Mouse (Mus musculus): ENCODE data around the gene Sgf29. TPM values are rescaled to one million over a fixed set of nuclear protein-coding genes. Genes with fewer than 3 reads are reported as not detected.

The Sgf29 gene
- polyA plus RNA-seq, 1 experiment from 2014 or later: 53.6 TPM

- H3K9ac ChIP-seq (ENCODE audit: low read length): no peak overlapping the region
- 0 out of 2 replicates have a peak, but pooled peaks cover 2% of the 10 kb centered on the region for H3K27me3 ChIP-seq (ENCODE audit: control insufficient read depth, insufficient read depth, low read length)
- no peak for DNase-seq (ENCODE audit: low spot score)
- H3K4me3 ChIP-seq (ENCODE audit: low read depth, low read length): no peak overlapping the region
- 78% methylated on average over 4 of the region's 4 CpGs for WGBS
- no peak for ATAC-seq (replicated peaks; ENCODE audit: low FRiP score)
- no peak overlapping the region for H3K27ac ChIP-seq (ENCODE audit: low read depth, low read length)
- no peak overlapping the region for H3K4me2 ChIP-seq (ENCODE audit: low read depth, low read length, severe bottlenecking)
- H3K36me3 ChIP-seq (ENCODE audit: control insufficient read depth, insufficient read depth, low read length): no peaks in the 10 kb centered on the region
- H3K4me1 ChIP-seq (replicated peaks; ENCODE audit: control insufficient read depth, insufficient read depth, low read length): no peaks in the 10 kb centered on the region
- no peaks in the 10 kb centered on the region for H3K9me3 ChIP-seq (ENCODE audit: control insufficient read depth, low read length)
These were observed 61.2 kb downstream of the Sgf29 start for GRCm38 (mm10) chr7:126710266-126710665.

GRCm38 (mm10) chr7:126711910-126712309, 62.8 kb downstream of the Sgf29 start:
- ATAC-seq (replicated peaks; ENCODE audit: low FRiP score): no peak
- Histone ChIP-seq H3K4me2 (ENCODE audit: low read depth, low read length, severe bottlenecking) (no peak overlapping the region), H3K4me1 (replicated peaks; ENCODE audit: control insufficient read depth, insufficient read depth, low read length) (no peaks in the 10 kb centered on the region), H3K36me3 (ENCODE audit: control insufficient read depth, insufficient read depth, low read length) (no peaks in the 10 kb centered on the region), H3K9ac (ENCODE audit: low read length) (no peak overlapping the region), H3K27me3 (ENCODE audit: control insufficient read depth, insufficient read depth, low read length) (no peaks in the 10 kb centered on the region), H3K27ac (ENCODE audit: low read depth, low read length) (no peak overlapping the region), H3K4me3 (ENCODE audit: low read depth, low read length) (no peak overlapping the region), H3K9me3 (ENCODE audit: control insufficient read depth, low read length) (no peaks in the 10 kb centered on the region)
- no peak for DNase-seq (ENCODE audit: low spot score)
- WGBS: 81% methylated on average over 3 of the region's 3 CpGs

GRCm38 (mm10) chr7:126715679-126716078, 66.6 kb downstream of the Sgf29 start:
- Histone ChIP-seq H3K9me3 (ENCODE audit: control insufficient read depth, low read length) (no peaks in the 10 kb centered on the region), H3K27ac (ENCODE audit: low read depth, low read length) (no peak overlapping the region), H3K36me3 (ENCODE audit: control insufficient read depth, insufficient read depth, low read length) (no peaks in the 10 kb centered on the region), H3K9ac (ENCODE audit: low read length) (no peak overlapping the region), H3K27me3 (ENCODE audit: control insufficient read depth, insufficient read depth, low read length) (no peaks in the 10 kb centered on the region), H3K4me2 (ENCODE audit: low read depth, low read length, severe bottlenecking) (no peak overlapping the region), H3K4me3 (ENCODE audit: low read depth, low read length) (no peak overlapping the region), H3K4me1 (replicated peaks; ENCODE audit: control insufficient read depth, insufficient read depth, low read length) (no peaks in the 10 kb centered on the region)
- DNase-seq (ENCODE audit: low spot score) (no peak), ATAC-seq (replicated peaks; ENCODE audit: low FRiP score) (no peak)
- WGBS: 83% methylated on average over 4 of the region's 4 CpGs

- H3K4me3 ChIP-seq (ENCODE audit: low read depth, low read length): no peak overlapping the region
- no peaks in the 10 kb centered on the region for H3K36me3 ChIP-seq (ENCODE audit: control insufficient read depth, insufficient read depth, low read length)
- H3K4me2 ChIP-seq (ENCODE audit: low read depth, low read length, severe bottlenecking): no peak overlapping the region
- H3K27ac ChIP-seq (ENCODE audit: low read depth, low read length): no peak overlapping the region
- WGBS: 89% methylated on average over 3 of the region's 3 CpGs
- H3K27me3 ChIP-seq (ENCODE audit: control insufficient read depth, insufficient read depth, low read length): no peaks in the 10 kb centered on the region
- H3K9ac ChIP-seq (ENCODE audit: low read length): no peak overlapping the region
- H3K9me3 ChIP-seq (ENCODE audit: control insufficient read depth, low read length): no peaks in the 10 kb centered on the region
- DNase-seq (ENCODE audit: low spot score): no peak
- no peaks in the 10 kb centered on the region for H3K4me1 ChIP-seq (replicated peaks; ENCODE audit: control insufficient read depth, insufficient read depth, low read length)
- ATAC-seq (replicated peaks; ENCODE audit: low FRiP score): no peak
These were observed 68.5 kb downstream of the Sgf29 start for GRCm38 (mm10) chr7:126717566-126717965.

- H3K4me1 ChIP-seq (replicated peaks; ENCODE audit: control insufficient read depth, insufficient read depth, low read length): no peaks in the 10 kb centered on the region
- H3K36me3 ChIP-seq (ENCODE audit: control insufficient read depth, insufficient read depth, low read length): no peaks in the 10 kb centered on the region
These were observed 69.8 kb downstream of the Sgf29 start for GRCm38 (mm10) chr7:126718787-126719337.

GRCm38 (mm10) chr7:126721635-126722034, 72.5 kb downstream of the Sgf29 start:
- Histone ChIP-seq H3K9ac (ENCODE audit: low read length) (no peak overlapping the region), H3K27ac (ENCODE audit: low read depth, low read length) (no peak overlapping the region), H3K4me2 (ENCODE audit: low read depth, low read length, severe bottlenecking) (no peak overlapping the region), H3K4me3 (ENCODE audit: low read depth, low read length) (no peak overlapping the region), H3K27me3 (ENCODE audit: control insufficient read depth, insufficient read depth, low read length) (no peaks in the 10 kb centered on the region), H3K4me1 (replicated peaks; ENCODE audit: control insufficient read depth, insufficient read depth, low read length) (no peaks in the 10 kb centered on the region), H3K9me3 (ENCODE audit: control insufficient read depth, low read length) (no peaks in the 10 kb centered on the region), H3K36me3 (ENCODE audit: control insufficient read depth, insufficient read depth, low read length) (no peaks in the 10 kb centered on the region)
- 93% methylated on average over 13 of the region's 13 CpGs for WGBS
- no peak for DNase-seq (ENCODE audit: low spot score)
- ATAC-seq (replicated peaks; ENCODE audit: low FRiP score): no peak

More at GRCm38 (mm10) chr7:126718787-126719337, 69.8 kb downstream of the Sgf29 start:
- no peaks in the 10 kb centered on the region for H3K27me3 ChIP-seq (ENCODE audit: control insufficient read depth, insufficient read depth, low read length)
- DNase-seq (ENCODE audit: low spot score) (no peak), ATAC-seq (replicated peaks; ENCODE audit: low FRiP score) (no peak)
- WGBS: 95% methylated on average over 5 of the region's 5 CpGs
- no peak overlapping the region for H3K27ac ChIP-seq (ENCODE audit: low read depth, low read length)
- no peaks in the 10 kb centered on the region for H3K9me3 ChIP-seq (ENCODE audit: control insufficient read depth, low read length)
- no peak overlapping the region for H3K4me2 ChIP-seq (ENCODE audit: low read depth, low read length, severe bottlenecking)
- H3K9ac ChIP-seq (ENCODE audit: low read length): no peak overlapping the region
- no peak overlapping the region for H3K4me3 ChIP-seq (ENCODE audit: low read depth, low read length)

Other genes with a start within 250 kb of the Sgf29 start
- not detected in 2 replicates for gene Cd19, start 234.4 kb upstream of the Sgf29 start, polyA plus RNA-seq (2014; fragmentation: Nextera tagmentation; extraction: Ambion mirVana)
- gene Rabep2, start 220.6 kb upstream of the Sgf29 start, polyA plus RNA-seq (2014; fragmentation: Nextera tagmentation; extraction: Ambion mirVana): 23.4 and 24.8 TPM in 2 replicates
- not detected in 2 replicates for gene Atp2a1, start 186.2 kb upstream of the Sgf29 start, polyA plus RNA-seq (2014; fragmentation: Nextera tagmentation; extraction: Ambion mirVana)
- gene Sh2b1, start 173.9 kb upstream of the Sgf29 start, polyA plus RNA-seq (2014; fragmentation: Nextera tagmentation; extraction: Ambion mirVana): 53.5 and 55.6 TPM in 2 replicates
- gene Tufm, start 161.9 kb upstream of the Sgf29 start, polyA plus RNA-seq (2014; fragmentation: Nextera tagmentation; extraction: Ambion mirVana): 138 and 160 TPM in 2 replicates
- gene Atxn2l, start 145.9 kb upstream of the Sgf29 start, polyA plus RNA-seq (2014; fragmentation: Nextera tagmentation; extraction: Ambion mirVana): 81.4 and 81.8 TPM in 2 replicates
- gene Eif3c, start 82.9 kb upstream of the Sgf29 start, polyA plus RNA-seq (2014; fragmentation: Nextera tagmentation; extraction: Ambion mirVana): 175 and 184 TPM in 2 replicates
- gene Apobr, start 64.4 kb upstream of the Sgf29 start, polyA plus RNA-seq (2014; fragmentation: Nextera tagmentation; extraction: Ambion mirVana): 0.69 and 0.77 TPM in 2 replicates
- 22.8 and 23.0 TPM in 2 replicates for gene Cln3, start 63.5 kb upstream of the Sgf29 start, polyA plus RNA-seq (2014; fragmentation: Nextera tagmentation; extraction: Ambion mirVana)
- gene Il27, start 54.4 kb upstream of the Sgf29 start, polyA plus RNA-seq (2014; fragmentation: Nextera tagmentation; extraction: Ambion mirVana): not detected in 2 replicates
- 1.6 and 3.2 TPM in 2 replicates for gene Nupr1, start 18.4 kb upstream of the Sgf29 start, polyA plus RNA-seq (2014; fragmentation: Nextera tagmentation; extraction: Ambion mirVana)
- gene Sult1a1, start 27.1 kb downstream of the Sgf29 start, polyA plus RNA-seq (2014; fragmentation: Nextera tagmentation; extraction: Ambion mirVana): 0.21 and 0.52 TPM in 2 replicates
- 162 and 167 TPM in 2 replicates for gene Bola2, start 46.1 kb downstream of the Sgf29 start, polyA plus RNA-seq (2014; fragmentation: Nextera tagmentation; extraction: Ambion mirVana)
- 11.2 and 13.1 TPM in 2 replicates for gene Slx1b, start 46.5 kb downstream of the Sgf29 start, polyA plus RNA-seq (2014; fragmentation: Nextera tagmentation; extraction: Ambion mirVana)
- 39.0 and 45.8 TPM in 2 replicates for gene Coro1a, start 58.5 kb downstream of the Sgf29 start, polyA plus RNA-seq (2014; fragmentation: Nextera tagmentation; extraction: Ambion mirVana)
- 40.1 and 50.6 TPM in 2 replicates for gene Mapk3, start 110.3 kb downstream of the Sgf29 start, polyA plus RNA-seq (2014; fragmentation: Nextera tagmentation; extraction: Ambion mirVana)
- 1.5 and 1.9 TPM in 2 replicates for gene Gdpd3, start 117.0 kb downstream of the Sgf29 start, polyA plus RNA-seq (2014; fragmentation: Nextera tagmentation; extraction: Ambion mirVana)
- 63.9 and 80.5 TPM in 2 replicates for gene Ypel3, start 127.6 kb downstream of the Sgf29 start, polyA plus RNA-seq (2014; fragmentation: Nextera tagmentation; extraction: Ambion mirVana)
- gene Tbx6, start 132.2 kb downstream of the Sgf29 start, polyA plus RNA-seq (2014; fragmentation: Nextera tagmentation; extraction: Ambion mirVana): 0.28 and 0.61 TPM in 2 replicates
- 348 and 392 TPM in 2 replicates for gene Ppp4c, start 143.2 kb downstream of the Sgf29 start, polyA plus RNA-seq (2014; fragmentation: Nextera tagmentation; extraction: Ambion mirVana)
- gene Fam57b, start 148.4 kb downstream of the Sgf29 start, polyA plus RNA-seq (2014; fragmentation: Nextera tagmentation; extraction: Ambion mirVana): 10.2 and 10.6 TPM in 2 replicates
- gene 4930451I11Rik, start 182.3 kb downstream of the Sgf29 start, polyA plus RNA-seq (2014; fragmentation: Nextera tagmentation; extraction: Ambion mirVana): not detected in 2 replicates
- 9.3 and 11.2 TPM in 2 replicates for gene Doc2a, start 198.1 kb downstream of the Sgf29 start, polyA plus RNA-seq (2014; fragmentation: Nextera tagmentation; extraction: Ambion mirVana)
- 29.9 and 38.8 TPM in 2 replicates for gene Hirip3, start 212.7 kb downstream of the Sgf29 start, polyA plus RNA-seq (2014; fragmentation: Nextera tagmentation; extraction: Ambion mirVana)
- gene Ino80e, start 213.1 kb downstream of the Sgf29 start, polyA plus RNA-seq (2014; fragmentation: Nextera tagmentation; extraction: Ambion mirVana): 117 and 118 TPM in 2 replicates
- gene Taok2, start 235.4 kb downstream of the Sgf29 start, polyA plus RNA-seq (2014; fragmentation: Nextera tagmentation; extraction: Ambion mirVana): 43.4 and 44.8 TPM in 2 replicates

Measured in forebrain, embryonic 11.5 days (tissue).